Mouse (Mus musculus) mouse trophoblast stem cell (cell line): ENCODE data around the gene Aipl1.

Source experiments
- in situ Hi-C, 2 experiments: fragments of 300-500 bp; cut with MseI, MboI; formaldehyde crosslinking; loops; 2 replicates in 1 of 2; 3 replicates in 1 of 2; pipeline ENCODE4 v1.15.1; 2025

Aipl1 gene

GRCm38 (mm10) chr11:72050895-72051858 is 13.9 kb upstream of the Aipl1 start:
- in situ Hi-C loops = loop anchor here in 1 of 2 experiments (10.0 kb wide), 1 partner anchor 114 kb away; no protein-coding TSS in a partner anchor

GRCm38 (mm10) chr11:72050168-72050894 is 13.0 kb upstream of the Aipl1 start:
- in situ Hi-C loops = loop anchor here in 1 of 2 experiments (10.0 kb wide), 1 partner anchor 114 kb away; no protein-coding TSS in a partner anchor

- in situ Hi-C loops = no loop called here
Observed at GRCm38 (mm10) chr11:72049171-72049759, 12.0 kb upstream of the Aipl1 start.

GRCm38 (mm10) chr11:72048730-72049129 is 11.4 kb upstream of the Aipl1 start:
- in situ Hi-C loops = no loop called here

GRCm38 (mm10) chr11:72044231-72044630 is 6.9 kb upstream of the Aipl1 start:
- in situ Hi-C loops = no loop called here

GRCm38 (mm10) chr11:72042631-72043030 is 5.3 kb upstream of the Aipl1 start:
- in situ Hi-C loops = no loop called here

- in situ Hi-C loops = no loop called here
Observed at GRCm38 (mm10) chr11:72041768-72042607, 4.7 kb upstream of the Aipl1 start, which contains the start of gene Pimreg. TSS of gene Pimreg (plus strand) at chr11:72042032.

GRCm38 (mm10) chr11:72041290-72041767 is 4.0 kb upstream of the Aipl1 start:
- in situ Hi-C loops = no loop called here

- in situ Hi-C loops = loop anchor here in 1 of 2 experiments (10.0 kb wide), 1 partner anchor 695 kb away; no protein-coding TSS in a partner anchor
Observed at GRCm38 (mm10) chr11:72039599-72040386, 2.5 kb upstream of the Aipl1 start.

GRCm38 (mm10) chr11:72037996-72038395 is 687 bp upstream of the Aipl1 start:
- in situ Hi-C loops = loop anchor here in 1 of 2 experiments (10.0 kb wide), 1 partner anchor 693 kb away; no protein-coding TSS in a partner anchor

- in situ Hi-C loops = loop anchor here in 1 of 2 experiments (10.0 kb wide), 1 partner anchor 688 kb away; no protein-coding TSS in a partner anchor
Observed at GRCm38 (mm10) chr11:72032589-72032988, 4.7 kb downstream of the Aipl1 start.

- in situ Hi-C loops = loop anchor here in 1 of 2 experiments (10.0 kb wide), 1 partner anchor 687 kb away; no protein-coding TSS in a partner anchor
Observed at GRCm38 (mm10) chr11:72032091-72032490, 5.2 kb downstream of the Aipl1 start.

GRCm38 (mm10) chr11:72031353-72031752 is 6.0 kb downstream of the Aipl1 start:
- in situ Hi-C loops = loop anchor here in 1 of 2 experiments (10.0 kb wide), 1 partner anchor 687 kb away; no protein-coding TSS in a partner anchor

- in situ Hi-C loops = no loop called here
Observed at GRCm38 (mm10) chr11:72029143-72029542, 8.2 kb downstream of the Aipl1 start.

GRCm38 (mm10) chr11:72027836-72028235 is 9.5 kb downstream of the Aipl1 start:
- in situ Hi-C loops = no loop called here

- in situ Hi-C loops = no loop called here
Observed at GRCm38 (mm10) chr11:72026516-72026915, 10.8 kb downstream of the Aipl1 start.

GRCm38 (mm10) chr11:72025843-72026242 is 11.5 kb downstream of the Aipl1 start:
- in situ Hi-C loops = no loop called here

- in situ Hi-C loops = loop anchor here in 1 of 2 experiments (5.0 kb wide), 1 partner anchor 37 kb away; no protein-coding TSS in a partner anchor
Observed at GRCm38 (mm10) chr11:72024193-72024781, 13.0 kb downstream of the Aipl1 start.

GRCm38 (mm10) chr11:72023581-72023980 is 13.7 kb downstream of the Aipl1 start:
- in situ Hi-C loops = loop anchor here in 1 of 2 experiments (5.0 kb wide), 1 partner anchor 36 kb away; no protein-coding TSS in a partner anchor
